Mouse (Mus musculus) liver, embryonic 14.5 days (tissue): ENCODE data around the gene Bola1.
"Not testable (repeated sequence)": the region's sequence is repeated elsewhere in the genome, so short reads cannot be mapped to it uniquely, and the experiment has no call there.

Experiments
- CTCF ChIP-seq: IDR thresholded peaks from 2 replicates; pipeline ENCODE4 v1.5.1; 2016; ENCODE audit warnings: antibody characterized with exemption, low read depth, control low read depth
- EP300 ChIP-seq: IDR thresholded peaks from 2 replicates; pipeline ENCODE4 v1.6.1; 2016; ENCODE audit warnings: antibody characterized with exemption, low read depth

DNA sequence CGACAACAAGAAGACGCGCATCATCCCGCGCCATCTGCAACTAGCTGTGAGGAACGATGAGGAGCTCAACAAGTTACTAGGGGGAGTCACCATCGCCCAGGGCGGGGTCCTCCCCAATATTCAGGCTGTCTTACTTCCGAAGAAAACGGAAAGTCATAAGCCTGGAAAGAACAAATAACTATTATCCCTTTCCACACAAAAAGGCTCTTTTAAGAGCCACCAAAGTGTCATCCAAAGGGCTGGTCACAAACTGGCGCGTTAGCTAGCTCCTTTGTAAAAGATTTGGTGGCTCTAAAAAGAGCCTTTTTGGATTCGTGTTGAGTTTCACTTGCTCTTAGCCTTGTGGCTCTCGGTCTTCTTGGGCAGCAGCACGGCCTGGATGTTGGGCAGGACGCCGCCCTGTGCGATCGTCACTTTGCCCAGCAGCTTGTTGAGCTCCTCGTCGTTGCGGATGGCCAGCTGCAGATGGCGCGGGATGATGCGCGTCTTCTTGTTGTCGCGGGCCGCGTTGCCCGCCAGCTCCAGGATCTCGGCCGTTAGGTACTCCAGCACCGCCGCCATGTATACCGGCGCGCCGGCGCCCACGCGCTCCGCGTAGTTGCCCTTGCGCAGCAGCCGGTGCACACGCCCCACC lies 739 bp upstream of the Bola1 start:
- 0 out of 2 replicates have a peak, but pooled peaks have one; percentile 13 for TF ChIP-seq EP300
- not testable (repeated sequence) for TF ChIP-seq CTCF
